Mouse (Mus musculus): Measurements from ENCODE around the gene Itga2b. TPM values are rescaled to one million over a fixed set of nuclear protein-coding genes. Genes with fewer than 3 reads are reported as not detected.

The Itga2b gene
- 1 to 10 TPM; 2.2 to 7.8 (median 3.2) TPM for total RNA-seq (2022)

DNA sequence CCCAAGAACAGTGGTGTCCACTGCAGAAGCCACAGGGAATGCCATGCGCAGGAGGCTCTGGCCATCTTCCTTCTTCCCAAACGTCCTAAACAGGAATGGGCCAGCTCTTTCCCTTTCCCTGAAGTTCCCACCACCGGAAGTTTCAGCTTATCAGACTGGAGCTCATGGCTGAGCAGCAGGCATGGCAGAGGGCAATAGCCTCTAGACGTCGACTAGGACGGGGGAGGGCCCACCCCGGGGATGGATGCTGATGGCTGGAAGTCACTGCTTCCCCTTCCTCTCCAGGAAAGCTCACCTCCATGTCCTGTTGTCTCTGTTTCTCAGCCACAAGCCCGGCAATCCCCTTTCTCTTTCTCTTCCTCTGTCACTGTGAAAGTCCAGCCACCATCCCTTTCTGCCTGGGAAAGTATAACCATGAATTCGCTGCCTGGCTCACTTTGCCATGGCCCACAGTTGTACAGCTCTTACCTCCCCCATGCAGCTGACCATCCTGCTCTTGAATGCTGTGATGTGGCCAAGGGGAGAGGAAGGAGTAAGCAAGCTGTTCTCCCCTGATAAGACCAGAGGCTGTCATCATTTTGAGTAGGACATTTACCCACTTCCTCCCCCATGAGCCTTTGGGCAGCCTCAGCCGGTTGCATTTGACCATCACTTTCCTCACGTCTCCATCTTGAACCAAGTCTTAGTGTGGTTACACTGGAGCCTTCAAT is at the start of gene Itga2b:
TSS of gene Itga2b (minus strand) at position 475 of the 710 bp plus-strand sequence.
- DNase-seq (ENCODE audit: low spot score in 2 of 2): no peak

GRCm38 (mm10) chr11:102514793-102515424 is 45.0 kb upstream of the Itga2b start:
- no peak for DNase-seq (ENCODE audit: low spot score in 2 of 2)

GRCm38 (mm10) chr11:102510226-102510625 is 40.3 kb upstream of the Itga2b start:
- no peak for DNase-seq (ENCODE audit: low spot score in 2 of 2)

GRCm38 (mm10) chr11:102496732-102497131 is 26.8 kb upstream of the Itga2b start:
- DNase-seq (ENCODE audit: low spot score in 2 of 2): no peak

DNA sequence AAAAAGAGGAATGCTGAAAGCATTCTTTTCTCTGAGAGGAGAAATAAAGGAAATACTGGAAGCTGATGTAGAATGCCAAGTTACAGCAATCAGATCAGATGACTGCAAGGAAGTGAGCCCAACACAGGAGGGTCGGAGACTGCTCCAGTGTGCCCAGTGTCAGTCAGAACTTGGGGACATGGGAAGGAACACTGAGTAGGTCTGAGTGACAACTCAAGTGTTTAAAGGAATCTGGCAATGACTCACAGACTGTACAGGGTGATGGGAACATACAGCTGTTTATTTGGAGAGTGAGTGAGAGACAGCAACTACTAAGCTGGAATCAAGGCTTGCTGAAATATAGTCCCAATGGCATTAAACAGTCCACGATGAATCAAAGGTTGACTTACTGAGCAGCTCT is 26.3 kb upstream of the Itga2b start:
- DNase-seq (ENCODE audit: low spot score in 2 of 2): no peak

GRCm38 (mm10) chr11:102495742-102496141 is 25.8 kb upstream of the Itga2b start:
- no peak for DNase-seq (ENCODE audit: low spot score in 2 of 2)

GRCm38 (mm10) chr11:102495114-102495513 is 25.2 kb upstream of the Itga2b start:
- no peak for DNase-seq (ENCODE audit: low spot score in 2 of 2)

DNA sequence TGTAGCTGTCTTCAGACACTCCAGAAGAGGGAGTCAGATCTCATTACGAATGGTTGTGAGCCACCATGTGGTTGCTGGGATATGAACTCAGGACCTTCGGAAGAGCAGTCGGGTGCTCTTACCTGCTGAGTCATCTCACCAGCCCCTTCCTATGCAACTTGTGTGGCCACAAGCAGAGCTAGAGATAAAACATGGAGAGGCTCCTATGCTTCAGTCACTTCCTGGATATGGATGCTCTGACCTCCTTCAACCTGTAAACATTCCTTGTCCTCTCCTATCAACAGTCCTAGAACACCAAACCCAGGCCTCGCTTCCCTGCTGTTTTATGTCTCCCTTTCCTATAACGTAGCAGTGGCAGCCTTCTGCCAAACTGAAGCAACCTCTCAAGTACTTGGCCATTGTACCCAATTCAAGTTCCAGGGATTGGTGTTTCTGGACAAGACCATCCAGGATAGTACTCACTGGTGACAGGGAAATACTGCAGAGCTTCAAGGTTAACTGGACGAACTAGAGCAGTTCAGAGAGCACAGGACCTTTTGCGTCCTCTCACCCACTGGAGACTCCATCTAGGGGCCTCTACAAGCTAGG is 24.2 kb upstream of the Itga2b start:
- DNase-seq (ENCODE audit: low spot score in 2 of 2): no peak

GRCm38 (mm10) chr11:102493241-102493640 is 23.3 kb upstream of the Itga2b start:
- no peak for DNase-seq (ENCODE audit: low spot score in 2 of 2)

DNA sequence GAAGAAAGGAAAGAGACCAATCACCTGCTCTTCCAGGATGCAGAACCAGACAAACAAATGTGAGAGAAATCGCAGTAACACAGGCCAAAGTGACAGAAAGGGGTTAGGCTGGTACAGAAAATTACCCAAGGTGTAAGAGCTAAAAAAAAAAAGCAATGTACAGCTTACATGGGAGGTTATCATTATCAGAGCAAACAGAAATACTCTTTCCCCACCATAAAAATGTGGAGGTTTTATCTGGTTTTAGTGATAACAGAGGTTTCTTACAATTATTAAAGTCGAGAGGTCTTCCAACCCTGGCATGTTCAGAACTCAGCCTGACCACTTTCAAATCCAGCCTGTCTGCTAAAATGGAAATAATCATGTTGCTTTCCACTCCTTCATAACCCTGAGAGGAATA is 18.0 kb upstream of the Itga2b start:
- no peak for DNase-seq (ENCODE audit: low spot score in 2 of 2)

DNA sequence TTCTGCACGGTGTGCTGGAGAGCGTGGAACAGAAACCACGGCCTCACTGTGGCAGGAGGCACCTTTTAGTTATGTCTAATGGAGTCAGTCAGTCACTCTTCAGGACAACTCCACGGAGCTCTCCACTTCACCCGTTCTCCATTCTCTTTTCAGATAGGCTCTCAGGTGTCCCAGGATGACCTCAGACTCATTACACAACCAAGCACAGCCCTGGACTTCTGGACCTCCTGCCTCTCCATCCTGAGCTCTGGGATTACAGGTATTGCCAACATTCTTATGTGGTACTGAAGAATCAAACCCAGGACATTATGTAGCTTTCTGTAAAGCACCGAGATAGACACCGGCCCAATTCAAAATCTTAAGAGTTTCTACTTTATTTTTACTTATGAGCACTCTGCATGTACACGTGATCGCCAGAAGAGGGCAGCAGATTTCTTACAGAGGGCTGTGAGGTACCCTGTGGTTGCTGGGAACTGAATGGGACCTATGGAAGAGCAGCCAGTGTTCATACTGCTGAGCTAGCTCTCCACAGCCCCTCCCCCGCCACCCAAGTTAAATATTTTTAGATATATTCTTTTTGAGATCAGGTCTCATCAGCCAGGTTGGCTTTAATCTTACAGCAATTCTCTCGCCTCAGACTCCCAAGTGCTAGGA is 16.9 kb upstream of the Itga2b start:
- no peak for DNase-seq (ENCODE audit: low spot score in 2 of 2)

GRCm38 (mm10) chr11:102481779-102482178 is 11.9 kb upstream of the Itga2b start:
- DNase-seq (ENCODE audit: low spot score in 2 of 2): no peak

DNA sequence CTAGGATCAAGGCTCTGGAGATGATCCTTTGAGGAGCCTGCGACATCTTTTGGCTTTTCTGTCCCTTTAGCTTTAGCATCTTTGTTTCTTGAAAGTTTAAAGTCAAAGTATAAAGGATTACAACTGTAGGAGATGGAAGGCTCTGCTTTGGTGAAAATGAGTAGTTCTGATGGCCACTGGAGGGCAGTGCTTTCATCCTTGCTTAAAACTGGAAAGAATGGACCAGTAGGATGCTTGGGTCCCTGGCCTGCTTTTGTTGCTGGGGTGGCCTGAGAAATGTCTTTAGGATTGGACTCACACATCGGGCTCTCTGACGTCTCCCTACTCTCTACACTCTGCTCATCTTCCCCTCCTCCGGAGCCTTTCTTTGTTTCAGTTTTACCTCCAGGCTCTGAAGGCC is 11.0 kb upstream of the Itga2b start:
- DNase-seq (ENCODE audit: low spot score in 2 of 2): no peak

DNA sequence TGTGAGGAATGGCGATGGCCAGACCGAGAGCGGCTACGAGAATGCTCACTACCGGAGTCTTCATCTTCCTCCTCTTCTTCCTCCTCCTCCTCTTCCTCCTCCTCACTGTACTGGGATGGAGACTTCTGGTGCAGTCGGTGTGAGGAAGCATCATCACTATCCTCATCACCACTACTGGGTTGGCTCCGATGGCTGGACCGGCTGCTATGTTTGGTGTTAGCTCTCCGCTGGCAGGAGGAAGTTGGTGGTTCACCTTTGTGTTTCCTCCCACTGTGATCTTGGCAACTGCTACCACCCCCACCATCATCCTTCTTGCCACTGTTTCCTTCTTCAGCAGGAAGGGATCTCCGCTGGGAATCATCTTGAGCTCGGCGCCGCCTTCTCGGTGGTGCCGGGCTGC is 10.2 kb upstream of the Itga2b start:
- DNase-seq (ENCODE audit: low spot score in 2 of 2): no peak

DNA sequence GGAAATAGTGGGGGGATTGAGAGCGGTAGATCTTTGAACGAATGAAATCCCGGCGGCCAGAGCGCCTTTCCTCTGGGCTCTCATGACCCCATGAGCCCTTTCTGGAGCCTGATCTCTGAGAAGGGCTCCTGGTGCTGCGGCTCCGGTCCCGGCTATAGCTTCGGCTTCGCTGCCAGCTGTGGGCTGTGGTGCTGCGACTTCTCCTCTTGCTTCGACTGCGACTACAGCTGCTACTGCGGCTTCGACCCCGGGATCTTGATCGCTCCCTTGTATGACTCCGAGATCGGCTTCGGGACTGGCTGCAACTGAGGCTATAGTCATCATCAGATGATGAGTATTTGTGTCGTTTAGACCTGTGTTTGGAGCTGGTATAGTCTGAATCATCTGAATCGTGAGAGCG is 9.7 kb upstream of the Itga2b start:
- DNase-seq (ENCODE audit: low spot score in 2 of 2): no peak

- DNase-seq (ENCODE audit: low spot score in 2 of 2): no peak
Observed at GRCm38 (mm10) chr11:102478671-102479070, 8.7 kb upstream of the Itga2b start.

DNA sequence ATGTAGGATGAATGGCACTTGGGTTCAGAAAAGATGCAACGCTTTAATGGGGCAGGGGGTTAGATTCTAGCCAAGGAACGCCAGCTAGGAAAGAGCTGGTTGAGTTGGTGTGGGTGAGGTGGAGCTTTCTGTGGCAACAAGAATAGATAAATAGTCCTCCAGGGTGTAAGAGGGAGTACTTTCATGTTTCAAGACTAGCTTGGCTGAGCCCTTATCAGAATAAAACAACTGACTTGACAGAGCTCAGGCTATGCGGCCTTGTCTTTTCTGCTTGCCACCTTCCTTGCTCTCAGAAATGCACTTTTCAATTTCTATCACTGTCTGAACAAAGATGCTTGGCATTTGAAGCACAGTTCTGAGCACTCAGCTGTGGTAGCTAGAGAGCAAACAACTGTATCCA is 5.1 kb upstream of the Itga2b start:
- no peak for DNase-seq (ENCODE audit: low spot score in 2 of 2)

DNA sequence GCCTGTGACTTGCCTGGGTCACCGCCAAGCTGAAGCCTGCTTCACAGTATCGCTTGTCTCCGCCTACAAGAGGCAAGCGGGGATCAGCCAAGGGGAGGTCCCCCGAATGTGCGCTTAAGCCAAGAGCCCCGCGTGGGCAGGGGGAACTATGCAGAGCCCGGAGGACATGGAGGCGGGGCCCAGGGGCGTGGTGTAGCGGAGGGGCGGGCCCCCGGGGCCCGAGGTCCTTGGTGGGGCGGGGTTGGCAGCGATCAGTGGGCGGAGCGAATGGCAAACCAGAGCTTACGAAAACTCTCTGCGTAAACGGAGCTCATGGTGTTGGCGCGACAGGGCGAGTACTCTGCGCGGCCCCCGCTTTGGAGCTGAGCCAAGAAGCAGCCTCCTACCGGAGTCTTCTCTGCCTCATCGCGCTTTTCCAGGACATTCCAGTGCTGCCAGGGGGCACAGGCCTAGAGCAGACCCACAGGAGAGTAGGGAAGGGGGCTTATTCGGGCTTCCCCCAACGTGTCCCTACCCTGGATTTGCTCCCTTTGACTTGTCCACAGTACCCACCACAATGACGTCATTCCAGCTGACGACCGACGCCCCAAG is 2.8 kb downstream of the Itga2b start:
- peak; percentile 88 to 92 for DNase-seq (ENCODE audit: low spot score in 2 of 2)

DNA sequence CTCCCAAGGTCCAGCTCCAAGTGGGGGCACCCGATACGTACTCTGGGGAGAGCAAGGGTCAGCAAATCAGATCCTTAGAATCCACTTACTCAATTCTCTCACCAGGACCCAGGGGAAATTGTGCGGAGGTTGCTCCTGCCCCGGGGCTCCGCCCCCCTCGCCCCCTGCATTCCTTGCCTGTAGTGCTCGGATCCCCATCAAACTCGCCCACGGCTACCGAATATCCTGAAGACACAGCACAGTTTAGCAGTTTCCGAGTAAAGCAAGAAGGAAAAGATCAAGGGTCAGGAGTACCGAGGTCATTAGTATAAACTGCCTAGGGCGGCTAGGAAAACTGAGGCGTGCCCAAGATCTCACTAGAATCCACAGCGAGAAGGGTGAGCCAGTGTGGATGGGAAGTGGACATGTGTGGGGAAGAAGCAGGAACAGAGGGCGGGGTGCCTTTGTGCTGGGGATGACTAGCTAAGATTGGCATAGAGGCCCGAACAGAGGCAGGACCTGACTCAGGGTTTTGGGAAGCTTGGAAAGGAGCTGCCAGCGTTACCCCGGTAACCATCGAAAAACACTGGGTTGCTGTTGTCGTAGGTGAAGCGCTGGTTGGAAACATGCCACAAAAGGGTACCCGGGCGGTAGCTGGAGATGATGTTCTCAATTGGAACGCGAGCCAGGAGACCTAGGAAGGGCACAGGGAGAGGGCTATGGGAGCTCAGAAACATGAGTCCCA is 4.0 kb downstream of the Itga2b start:
- peak; percentile 38 to 81 for DNase-seq (ENCODE audit: low spot score in 2 of 2)

DNA sequence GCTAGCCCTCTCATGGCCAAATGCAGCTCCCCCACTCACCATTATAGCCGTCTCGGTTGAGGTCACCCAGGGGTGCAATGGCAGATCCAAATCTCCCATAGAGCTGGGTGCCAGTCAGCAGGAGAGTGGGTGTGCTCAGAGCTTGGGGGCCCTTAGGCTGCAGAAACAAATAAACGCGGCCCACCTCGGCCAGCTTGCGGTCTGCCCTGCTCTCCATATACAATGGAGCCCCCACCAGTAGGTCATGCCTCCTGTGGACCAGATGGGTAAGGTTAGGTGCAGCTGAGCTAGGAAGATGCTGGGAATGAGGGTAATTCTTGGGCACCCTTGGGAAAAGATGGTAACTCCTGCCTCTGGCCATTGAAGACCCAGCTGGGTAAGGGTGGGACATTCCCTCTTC is 5.0 kb downstream of the Itga2b start:
- no peak for DNase-seq (ENCODE audit: low spot score in 2 of 2)

DNA sequence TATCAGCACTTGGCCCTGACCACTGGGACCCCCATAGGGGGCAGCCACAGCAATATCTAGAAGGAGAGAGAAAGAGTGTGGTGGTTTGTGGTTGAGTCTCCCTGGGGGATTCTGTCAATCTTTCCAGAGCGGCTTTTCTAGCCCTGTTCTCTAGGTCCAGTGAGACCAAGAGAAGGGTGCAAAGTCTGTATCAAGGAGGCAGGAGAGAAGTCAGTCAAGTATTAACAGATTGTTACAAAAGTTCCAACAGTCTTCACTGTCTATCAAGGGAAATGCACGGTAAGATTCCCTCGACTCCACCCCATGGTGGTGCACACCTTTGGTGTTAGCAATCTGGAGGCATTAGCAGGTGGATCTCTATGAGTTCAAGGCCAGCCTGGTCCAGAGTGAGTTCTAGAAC is 8.2 kb downstream of the Itga2b start:
- no peak for DNase-seq (ENCODE audit: low spot score in 2 of 2)
